9 mouse cellular contexts compared by ENCODE assay signal in the genomic region with DNA sequence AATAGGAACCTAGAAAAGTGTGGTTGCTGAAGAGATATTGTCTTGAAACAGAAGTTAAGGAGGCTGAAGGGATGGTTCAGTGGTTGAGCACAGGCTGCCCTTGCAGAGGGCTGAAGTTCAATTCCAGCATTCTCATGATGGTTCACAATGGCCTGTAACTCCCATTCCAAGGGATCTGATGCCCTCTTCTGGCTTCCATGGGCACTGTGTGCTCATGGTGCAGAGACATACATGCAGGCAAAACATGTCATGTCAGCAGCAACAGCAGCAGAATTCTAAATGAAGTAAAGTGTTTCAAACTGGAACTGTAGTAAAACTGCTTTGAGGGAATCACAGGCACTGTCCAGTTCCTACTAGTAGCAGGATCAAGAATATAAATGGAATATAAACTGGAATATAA.
A peak's percentile ranks its signal among the peaks of the same experiment; 100 is the strongest.
DNase-seq lines count a peak whose midpoint lies in the region; ATAC-seq and TF ChIP-seq lines count a peak whose summit lies in the region.
"Had no signal": no experiment of that assay in that cellular context is flagged by ENCODE, and none has a peak within 500 bp of the region (broad histone marks: within the 10 kb centered on the region; RNA-seq: fewer than 3 reads in every experiment).

No protein-coding gene starts in this region.

- H3K9me3 ChIP-seq in neural tube, embryonic 11.5 days (ENCODE audit: control insufficient read depth, low read length): no peaks in the 10 kb centered on the region

- no peak overlapping the region for H3K9ac ChIP-seq in neural tube, embryonic 11.5 days (ENCODE audit: low read length)

- H3K27ac ChIP-seq in neural tube, embryonic 11.5 days (ENCODE audit: low read depth, low read length): no peak overlapping the region
- H3K27ac ChIP-seq: macrophage had no signal

- peak; percentile 23 for DNase-seq in adrenal gland, adult 2 months
- DNase-seq in adrenal gland, adult 8-10 months: no peak
- DNase-seq in lung, adult 2 months: no peak
- DNase-seq in lung, postnatal 14 days: no peak
- peak; percentile 51 for DNase-seq in forelimb bud, embryonic 11.5 days (ENCODE audit: low read depth, low spot score)
- DNase-seq in neural tube, embryonic 11.5 days (ENCODE audit: low spot score): peak; percentile 45
- DNase-seq in left cerebral cortex, adult 11 months (ENCODE audit: low spot score): no peak
- no peak for DNase-seq in cerebellum, adult 11-12 months

- no peaks in the 10 kb centered on the region for H3K27me3 ChIP-seq in neural tube, embryonic 11.5 days (ENCODE audit: control insufficient read depth, insufficient read depth, low read length)

- no peak overlapping the region for H3K4me2 ChIP-seq in neural tube, embryonic 11.5 days (ENCODE audit: low read depth)

- H3K4me1 ChIP-seq in lung, adult 2 months (ENCODE audit: control insufficient read depth, insufficient read depth, low read length): no peaks in the 10 kb centered on the region
- no peaks in the 10 kb centered on the region for H3K4me1 ChIP-seq in neural tube, embryonic 11.5 days (ENCODE audit: control insufficient read depth, insufficient read depth, low read length)

- H3K4me3 ChIP-seq in lung, adult 2 months (replicated peaks; ENCODE audit: extremely low read depth, low read depth, low read length): no peak overlapping the region
- H3K4me3 ChIP-seq in neural tube, embryonic 11.5 days (ENCODE audit: low read depth, low read length): no peak overlapping the region

- H3K36me3 ChIP-seq in neural tube, embryonic 11.5 days (ENCODE audit: control insufficient read depth, insufficient read depth, low read length): no peaks in the 10 kb centered on the region; the same call in 1 of the 2 replicates

- ATAC-seq in neural tube, embryonic 11.5 days (ENCODE audit: insufficient read depth, low FRiP score, low TSS enrichment): no peak; the same call in 1 of the 2 replicates

- TF ChIP-seq POLR2A in lung, adult 2 months (IDR thresholded peaks at IDR 0.05; ENCODE audit: borderline replicate concordance, extremely low read depth, low read depth, low read length): no peak

- peak; percentile 46; the same call in 1 of the 2 replicates for TF ChIP-seq CTCF in lung, adult 2 months (IDR thresholded peaks at IDR 0.05; ENCODE audit: insufficient read depth, low read length)

Comparison
In these comparisons a context has a peak if more than half of its experiments do, and no peak if none do; other contexts are left out.
1. DNase-seq: peak in adrenal gland, adult 2 months (single experiment), forelimb bud, embryonic 11.5 days (single experiment) and neural tube, embryonic 11.5 days (single experiment); none in adrenal gland, adult 8-10 months (single experiment), lung, adult 2 months (single experiment), lung, postnatal 14 days (single experiment), left cerebral cortex, adult 11 months (single experiment) and cerebellum, adult 11-12 months (single experiment).